Mouse (Mus musculus): ENCODE data around the gene Klk1b22. TPM values are rescaled to one million over a fixed set of nuclear protein-coding genes. Genes with fewer than 3 reads are reported as not detected.
"Not testable (repeated sequence)": the region's sequence is repeated elsewhere in the genome, so short reads cannot be mapped to it uniquely, and the experiment has no call there.

Gene Klk1b22
- polyA plus RNA-seq (2014; fragmentation: Nextera tagmentation; extraction: Ambion mirVana), result not detected in 2 replicates

DNA sequence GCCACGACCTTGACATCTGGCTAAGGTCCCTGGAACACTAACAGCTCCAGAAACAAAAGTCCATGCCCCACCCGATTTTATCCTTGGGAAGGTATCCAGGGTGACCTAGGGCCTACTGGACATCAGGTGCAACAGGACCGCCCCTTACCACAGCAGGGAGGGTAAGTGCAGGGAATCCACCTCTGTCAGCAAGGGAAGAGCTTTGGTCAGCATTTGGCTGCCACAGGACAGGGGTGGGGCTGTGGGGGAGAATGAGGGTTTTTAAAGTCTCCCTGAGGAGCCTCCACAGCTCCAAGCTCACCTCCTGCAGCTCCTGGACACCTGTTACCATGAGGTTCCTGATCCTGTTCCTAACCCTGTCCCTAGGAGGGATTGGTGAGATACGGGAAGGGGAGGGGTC lies at the start of gene Klk1b22:
Gene Klk1b22 (plus strand): TSS at position 301 of the 400 bp plus-strand sequence.
- no peak within 1 kb of the TSS for H3K4me2 ChIP-seq
- DNase-seq (ENCODE audit: low spot score), result no peak
- H3K27ac ChIP-seq (ENCODE audit: low read depth, low read length), result no peak within 1 kb of the TSS
- H3K27me3 ChIP-seq (replicated peaks; ENCODE audit: control insufficient read depth, insufficient read depth, low read length), result no peaks in the 10 kb centered on the region
- no peak for ATAC-seq (replicated peaks; ENCODE audit: low FRiP score)
- no peaks in the 10 kb centered on the region for H3K36me3 ChIP-seq (ENCODE audit: control insufficient read depth, insufficient read depth, low read length)
- H3K4me1 ChIP-seq (replicated peaks; ENCODE audit: control insufficient read depth, insufficient read depth, low read length), result no peaks in the 10 kb centered on the region
- H3K4me3 ChIP-seq (ENCODE audit: low read depth, low read length), result no peak within 1 kb of the TSS
- H3K9ac ChIP-seq (ENCODE audit: low read depth, low read length), result no peak within 1 kb of the TSS
- H3K9me3 ChIP-seq (ENCODE audit: control insufficient read depth, low read length), result no peaks in the 10 kb centered on the region
- WGBS, result 61% methylated on average over 4 of the region's 4 CpGs

DNA sequence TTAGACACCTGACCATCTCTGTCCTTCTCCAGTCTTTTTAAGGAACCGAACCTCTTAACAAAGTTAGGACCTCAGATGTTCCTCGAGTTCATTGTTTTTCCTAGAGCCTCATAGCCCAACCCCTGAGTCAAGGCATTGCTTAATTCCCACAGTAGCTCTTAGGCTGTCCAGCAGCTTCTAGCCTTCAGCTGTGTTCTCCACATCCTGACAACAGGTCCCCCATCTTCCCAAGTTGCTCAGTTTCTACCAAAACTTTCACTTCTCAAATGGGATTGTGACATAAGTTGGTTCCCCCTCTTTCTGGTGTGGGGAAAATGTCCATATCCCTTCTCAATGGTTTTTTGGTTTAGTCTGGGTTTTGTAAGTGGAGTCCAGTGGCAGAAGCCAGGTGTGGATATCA lies 40.4 kb upstream of the Klk1b22 start:
- Histone ChIP-seq H3K36me3 (ENCODE audit: control insufficient read depth, insufficient read depth, low read length) (no peaks in the 10 kb centered on the region), H3K9me3 (ENCODE audit: control insufficient read depth, low read length) (no peaks in the 10 kb centered on the region), H3K9ac (ENCODE audit: low read depth, low read length) (no peak overlapping the region), H3K27me3 (replicated peaks; ENCODE audit: control insufficient read depth, insufficient read depth, low read length) (no peaks in the 10 kb centered on the region), H3K4me2 (no peak overlapping the region), H3K4me1 (replicated peaks; ENCODE audit: control insufficient read depth, insufficient read depth, low read length) (no peaks in the 10 kb centered on the region), H3K27ac (ENCODE audit: low read depth, low read length) (no peak overlapping the region), H3K4me3 (ENCODE audit: low read depth, low read length) (no peak overlapping the region)
- DNase-seq (ENCODE audit: low spot score) (no peak), ATAC-seq (replicated peaks; ENCODE audit: low FRiP score) (no peak)
- WGBS, result 58% methylated on average over 2 of the region's 2 CpGs

DNA sequence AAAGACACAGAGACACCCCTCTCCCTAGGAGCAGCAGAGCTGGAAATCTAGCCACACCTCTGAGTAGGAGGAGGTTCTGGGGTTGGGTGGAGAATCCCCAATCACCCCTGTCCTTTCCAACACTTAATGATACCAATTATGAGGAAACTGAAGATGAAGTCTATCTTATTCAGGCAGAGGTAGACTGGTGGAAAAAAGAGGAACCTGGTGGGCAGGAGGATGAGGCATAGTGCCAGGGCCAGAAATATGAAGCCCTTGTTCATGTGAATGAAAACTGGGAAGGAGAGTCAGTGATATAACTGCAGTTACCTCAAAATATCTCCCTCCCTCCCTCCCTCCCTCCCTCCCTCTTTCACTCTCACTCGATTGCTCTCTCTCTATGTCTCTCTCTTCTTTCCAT lies 34.8 kb upstream of the Klk1b22 start:
- no peak overlapping the region for H3K4me3 ChIP-seq (ENCODE audit: low read depth, low read length)
- H3K4me2 ChIP-seq, result no peak overlapping the region
- no peaks in the 10 kb centered on the region for H3K9me3 ChIP-seq (ENCODE audit: control insufficient read depth, low read length)
- 88% methylated on average over 1 of the region's 1 CpGs for WGBS
- no peaks in the 10 kb centered on the region for H3K36me3 ChIP-seq (ENCODE audit: control insufficient read depth, insufficient read depth, low read length)
- H3K27ac ChIP-seq (ENCODE audit: low read depth, low read length), result no peak overlapping the region
- H3K4me1 ChIP-seq (replicated peaks; ENCODE audit: control insufficient read depth, insufficient read depth, low read length), result no peaks in the 10 kb centered on the region
- no peak for DNase-seq (ENCODE audit: low spot score)
- H3K27me3 ChIP-seq (replicated peaks; ENCODE audit: control insufficient read depth, insufficient read depth, low read length), result no peaks in the 10 kb centered on the region
- no peak for ATAC-seq (replicated peaks; ENCODE audit: low FRiP score)
- no peak overlapping the region for H3K9ac ChIP-seq (ENCODE audit: low read depth, low read length)

DNA sequence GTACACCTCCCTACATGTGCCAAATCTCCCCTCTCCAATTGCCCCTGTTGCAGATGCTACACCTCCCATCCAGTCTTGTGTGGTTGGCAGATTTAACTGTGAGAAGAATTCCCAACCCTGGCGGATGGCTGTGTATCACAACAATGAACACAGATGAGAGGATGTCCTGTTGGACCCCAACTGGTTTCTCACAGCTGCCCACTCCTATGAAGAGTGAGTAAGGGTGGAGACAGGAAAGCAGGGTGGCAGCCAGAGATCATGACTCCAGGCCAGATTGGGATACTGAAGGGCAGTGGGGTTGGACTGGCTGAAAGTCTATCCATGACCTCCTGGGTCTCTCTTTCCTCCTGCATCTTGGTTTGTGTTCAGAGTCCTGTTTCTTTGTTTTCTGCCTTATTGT lies 16.4 kb upstream of the Klk1b22 start:
- Histone ChIP-seq H3K4me2 (no peak overlapping the region), H3K4me3 (ENCODE audit: low read depth, low read length) (no peak overlapping the region), H3K27me3 (replicated peaks; ENCODE audit: control insufficient read depth, insufficient read depth, low read length) (no peaks in the 10 kb centered on the region), H3K9me3 (ENCODE audit: control insufficient read depth, low read length) (no peaks in the 10 kb centered on the region), H3K4me1 (replicated peaks; ENCODE audit: control insufficient read depth, insufficient read depth, low read length) (no peaks in the 10 kb centered on the region), H3K9ac (ENCODE audit: low read depth, low read length) (no peak overlapping the region), H3K27ac (ENCODE audit: low read depth, low read length) (no peak overlapping the region), H3K36me3 (ENCODE audit: control insufficient read depth, insufficient read depth, low read length) (no peaks in the 10 kb centered on the region)
- ATAC-seq (replicated peaks; ENCODE audit: low FRiP score), result no peak
- no peak for DNase-seq (ENCODE audit: low spot score)
- WGBS, result 66% methylated on average over 1 of the region's 1 CpGs

DNA sequence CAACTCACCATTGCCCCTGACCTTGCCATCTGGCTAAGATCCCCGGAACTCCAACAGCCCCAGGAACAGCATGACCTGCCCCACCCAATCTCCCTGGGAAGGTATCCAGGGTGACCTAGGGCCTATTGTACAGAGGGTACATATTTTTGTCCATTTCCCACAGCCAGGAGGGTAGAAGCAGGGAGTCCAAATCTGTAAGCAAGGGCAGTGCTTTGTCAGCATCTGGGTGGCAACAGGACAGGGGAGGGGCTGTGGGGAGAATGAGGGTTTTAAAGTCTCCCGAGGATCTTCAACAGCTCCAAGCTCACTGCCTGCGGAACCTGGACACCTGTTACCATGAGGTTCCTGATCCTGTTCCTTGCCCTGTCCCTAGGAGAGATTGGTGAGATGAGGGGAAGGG lies 10.4 kb upstream of the Klk1b22 start, which contains the start of gene Klk1b21:
Gene Klk1b21 (plus strand): TSS at position 301 of the 400 bp plus-strand sequence.
- H3K27me3 ChIP-seq (replicated peaks; ENCODE audit: control insufficient read depth, insufficient read depth, low read length); H3K9ac ChIP-seq (ENCODE audit: low read depth, low read length); H3K9me3 ChIP-seq (ENCODE audit: control insufficient read depth, low read length); H3K27ac ChIP-seq (ENCODE audit: low read depth, low read length); ATAC-seq (replicated peaks; ENCODE audit: low FRiP score); H3K36me3 ChIP-seq (ENCODE audit: control insufficient read depth, insufficient read depth, low read length); H3K4me2 ChIP-seq; H3K4me3 ChIP-seq (ENCODE audit: low read depth, low read length); DNase-seq (ENCODE audit: low spot score); H3K4me1 ChIP-seq (replicated peaks; ENCODE audit: control insufficient read depth, insufficient read depth, low read length): not testable (repeated sequence)
- WGBS, result 63% methylated on average over 3 of the region's 3 CpGs

DNA sequence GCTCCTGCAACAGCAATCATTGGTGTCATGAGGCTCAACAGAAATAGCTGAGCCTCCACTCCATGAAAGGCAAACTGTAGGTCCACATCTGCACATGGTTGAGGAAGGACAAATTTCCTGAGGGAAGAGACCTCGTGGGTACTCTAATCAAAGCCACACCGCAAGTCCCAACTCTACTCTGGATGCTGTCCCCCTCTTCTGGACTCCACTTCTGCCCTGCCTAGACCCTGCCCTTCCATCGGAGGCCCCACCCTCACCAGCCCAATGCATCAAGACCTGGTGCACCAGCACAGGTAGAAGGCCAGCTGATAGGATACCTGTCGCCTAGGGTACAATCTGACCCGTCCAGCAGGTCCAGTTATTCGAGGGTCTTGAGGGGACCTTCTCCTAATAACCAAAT lies 11.0 kb downstream of the Klk1b22 start:
- no peak overlapping the region for H3K27ac ChIP-seq (ENCODE audit: low read depth, low read length)
- 85% methylated on average over 6 of the region's 6 CpGs for whole genome bisulfite sequencing
- H3K4me3 ChIP-seq (ENCODE audit: low read depth, low read length), result no peak overlapping the region
- H3K9ac ChIP-seq (ENCODE audit: low read depth, low read length), result no peak overlapping the region
- no peaks in the 10 kb centered on the region for H3K36me3 ChIP-seq (ENCODE audit: control insufficient read depth, insufficient read depth, low read length)
- no peak overlapping the region for H3K4me2 ChIP-seq
- H3K4me1 ChIP-seq (replicated peaks; ENCODE audit: control insufficient read depth, insufficient read depth, low read length), result no peaks in the 10 kb centered on the region
- no peaks in the 10 kb centered on the region for H3K9me3 ChIP-seq (ENCODE audit: control insufficient read depth, low read length)
- no peak for DNase-seq (ENCODE audit: low spot score)
- no peaks in the 10 kb centered on the region for H3K27me3 ChIP-seq (replicated peaks; ENCODE audit: control insufficient read depth, insufficient read depth, low read length)
- no peak for ATAC-seq (replicated peaks; ENCODE audit: low FRiP score)

DNA sequence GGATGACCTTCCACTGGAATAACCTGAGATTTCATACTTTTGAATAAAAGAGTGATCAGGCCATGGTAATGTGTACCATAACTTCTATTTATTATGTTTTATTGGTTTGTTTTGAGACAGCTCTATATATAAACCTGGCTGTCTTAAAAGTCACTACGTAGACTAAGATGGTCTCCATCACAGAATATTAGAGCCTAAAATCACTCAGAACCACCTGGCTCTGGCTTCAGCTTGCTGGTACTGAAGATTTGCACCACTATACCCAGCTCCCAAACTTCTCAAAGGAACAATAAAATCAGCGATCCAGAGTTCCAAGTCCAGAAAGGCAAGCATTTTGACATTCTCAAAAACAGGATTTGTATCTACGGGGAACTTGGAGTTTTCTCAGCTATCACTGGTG lies 24.0 kb downstream of the Klk1b22 start, which contains the start of gene Klk1b16:
Gene Klk1b16 (plus strand): TSS at position 301 of the 400 bp plus-strand sequence.
- ATAC-seq (replicated peaks; ENCODE audit: low FRiP score), result no peak
- 80% methylated on average over 3 of the region's 3 CpGs for WGBS

More for the DNA sequence above, 24.0 kb downstream of the Klk1b22 start, which contains the start of gene Klk1b16:
- Histone ChIP-seq H3K4me3 (ENCODE audit: low read depth, low read length) (no peak within 1 kb of the TSS), H3K9ac (ENCODE audit: low read depth, low read length) (no peak within 1 kb of the TSS), H3K36me3 (ENCODE audit: control insufficient read depth, insufficient read depth, low read length) (no peaks in the 10 kb centered on the region), H3K4me1 (replicated peaks; ENCODE audit: control insufficient read depth, insufficient read depth, low read length) (no peaks in the 10 kb centered on the region), H3K4me2 (no peak within 1 kb of the TSS), H3K9me3 (ENCODE audit: control insufficient read depth, low read length) (no peaks in the 10 kb centered on the region), H3K27me3 (replicated peaks; ENCODE audit: control insufficient read depth, insufficient read depth, low read length) (no peaks in the 10 kb centered on the region), H3K27ac (ENCODE audit: low read depth, low read length) (no peak within 1 kb of the TSS)
- DNase-seq (ENCODE audit: low spot score), result no peak

Other genes starting within 250 kb of the Klk1b22 start
- gene Klk4, start 231.5 kb upstream of the Klk1b22 start, polyA plus RNA-seq (2014; fragmentation: Nextera tagmentation; extraction: Ambion mirVana), result 0.18 TPM in 1 of 2 replicates, not detected in the other
- gene Klk15, start 178.9 kb upstream of the Klk1b22 start, polyA plus RNA-seq (2014; fragmentation: Nextera tagmentation; extraction: Ambion mirVana), result not detected in 2 replicates
- gene Klk1b8, start 162.0 kb upstream of the Klk1b22 start, polyA plus RNA-seq (2014; fragmentation: Nextera tagmentation; extraction: Ambion mirVana), result not detected in 2 replicates
- not detected in 2 replicates for gene Klk1b1, start 145.9 kb upstream of the Klk1b22 start, polyA plus RNA-seq (2014; fragmentation: Nextera tagmentation; extraction: Ambion mirVana)
- not detected in 2 replicates for gene Klk1b9, start 136.6 kb upstream of the Klk1b22 start, polyA plus RNA-seq (2014; fragmentation: Nextera tagmentation; extraction: Ambion mirVana)
- gene Klk1b11, start 116.8 kb upstream of the Klk1b22 start, polyA plus RNA-seq (2014; fragmentation: Nextera tagmentation; extraction: Ambion mirVana), result not detected in 2 replicates
- gene Klk1b26, start 100.5 kb upstream of the Klk1b22 start, polyA plus RNA-seq (2014; fragmentation: Nextera tagmentation; extraction: Ambion mirVana), result not detected in 2 replicates
- gene Klk1b27, start 60.4 kb upstream of the Klk1b22 start, polyA plus RNA-seq (2014; fragmentation: Nextera tagmentation; extraction: Ambion mirVana), result not detected in 2 replicates
- gene Klk1b21, start 10.3 kb upstream of the Klk1b22 start, polyA plus RNA-seq (2014; fragmentation: Nextera tagmentation; extraction: Ambion mirVana), result not detected in 2 replicates
- gene Klk1b16, start 24.1 kb downstream of the Klk1b22 start, polyA plus RNA-seq (2014; fragmentation: Nextera tagmentation; extraction: Ambion mirVana), result not detected in 2 replicates
- gene Klk1b24, start 75.6 kb downstream of the Klk1b22 start, polyA plus RNA-seq (2014; fragmentation: Nextera tagmentation; extraction: Ambion mirVana), result not detected in 2 replicates
- not detected in 2 replicates for gene Klk1b3, start 85.5 kb downstream of the Klk1b22 start, polyA plus RNA-seq (2014; fragmentation: Nextera tagmentation; extraction: Ambion mirVana)
- not detected in 2 replicates for gene Klk1b4, start 94.8 kb downstream of the Klk1b22 start, polyA plus RNA-seq (2014; fragmentation: Nextera tagmentation; extraction: Ambion mirVana)
- gene Klk1b5, start 103.3 kb downstream of the Klk1b22 start, polyA plus RNA-seq (2014; fragmentation: Nextera tagmentation; extraction: Ambion mirVana), result not detected in 2 replicates
- gene Klk1, start 112.7 kb downstream of the Klk1b22 start, polyA plus RNA-seq (2014; fragmentation: Nextera tagmentation; extraction: Ambion mirVana), result not detected in 2 replicates
- gene Gm36864, start 123.5 kb downstream of the Klk1b22 start, polyA plus RNA-seq (2014; fragmentation: Nextera tagmentation; extraction: Ambion mirVana), result not detected in 2 replicates
- 1.5 and 2.0 TPM in 2 replicates for gene 1700028J19Rik, start 134.0 kb downstream of the Klk1b22 start, polyA plus RNA-seq (2014; fragmentation: Nextera tagmentation; extraction: Ambion mirVana)
- 109 and 117 TPM in 2 replicates for gene 2410002F23Rik, start 134.0 kb downstream of the Klk1b22 start, polyA plus RNA-seq (2014; fragmentation: Nextera tagmentation; extraction: Ambion mirVana)
- not detected in 2 replicates for gene Acp4, start 144.7 kb downstream of the Klk1b22 start, polyA plus RNA-seq (2014; fragmentation: Nextera tagmentation; extraction: Ambion mirVana)
- not detected in 2 replicates for gene Gm15517, start 148.8 kb downstream of the Klk1b22 start, polyA plus RNA-seq (2014; fragmentation: Nextera tagmentation; extraction: Ambion mirVana)
- 0.90 and 1.1 TPM in 2 replicates for gene Clec11a, start 194.2 kb downstream of the Klk1b22 start, polyA plus RNA-seq (2014; fragmentation: Nextera tagmentation; extraction: Ambion mirVana)
- gene Shank1, start 197.6 kb downstream of the Klk1b22 start, polyA plus RNA-seq (2014; fragmentation: Nextera tagmentation; extraction: Ambion mirVana), result 0.62 and 0.69 TPM in 2 replicates